Mouse (Mus musculus) MEL (cell line): ENCODE data around the gene Gm21970.

Source experiments
- CTCF ChIP-seq, 3 experiments: IDR thresholded peaks in 2 of 3; conservative IDR thresholded peaks in 1 of 3; 2 replicates each; pipeline ENCODE4 v1.5.1; 2011 to 2012; ENCODE audit warnings: low read length in 3 of 3, low read depth in 2 of 3, mild to moderate bottlenecking in 2 of 3, improper control_type of control experiment in 1 of 3, inconsistent platforms in 1 of 3, mixed read lengths in 1 of 3, moderate library complexity in 1 of 3; ENCODE audit not compliant: control insufficient read depth in 1 of 3, insufficient read depth in 1 of 3, poor library complexity in 1 of 3, severe bottlenecking in 1 of 3
- MXI1 ChIP-seq: IDR thresholded peaks from 2 replicates; pipeline ENCODE4 v1.6.1; 2011; ENCODE audit warnings: mild to moderate bottlenecking, low read depth, low read length, improper control_type of control experiment
- POLR2A ChIP-seq, 2 experiments: IDR thresholded peaks; 2 replicates each; pipeline ENCODE4 v1.6.1; 2011 to 2012; ENCODE audit warnings: low read length in 2 of 2, mild to moderate bottlenecking in 2 of 2, control low read depth in 1 of 2, improper control_type of control experiment in 1 of 2, low read depth in 1 of 2, moderate library complexity in 1 of 2; ENCODE audit not compliant: control insufficient read depth in 1 of 2, insufficient read depth in 1 of 2, poor library complexity in 1 of 2
- TBP ChIP-seq: IDR thresholded peaks from 2 replicates; pipeline ENCODE4 v1.8.0; 2011; ENCODE audit warnings: low read depth, low read length, improper control_type of control experiment

GRCm38 (mm10) chr16:91451949-91452348 lies 60.4 kb downstream of the Gm21970 start:
- TF ChIP-seq TBP (no peak), MXI1 (no peak), CTCF (IDR thresholded peaks at IDR 0.05 in 2 of 3, conservative IDR thresholded peaks at IDR 0.05 in 1 of 3; ENCODE audit: control insufficient read depth in 1 of 3, insufficient read depth in 1 of 3, low read depth in 2 of 3, low read length in 3 of 3, poor library complexity in 1 of 3, severe bottlenecking in 1 of 3) (no peak), POLR2A (IDR thresholded peaks at IDR 0.05; ENCODE audit: control insufficient read depth in 1 of 2, insufficient read depth in 1 of 2, low read depth in 1 of 2, low read length in 2 of 2, poor library complexity in 1 of 2) (no peak)
